Mouse (Mus musculus): ENCODE data around the gene Crb1.
"Not testable (repeated sequence)": the region's sequence is repeated elsewhere in the genome, so short reads cannot be mapped to it uniquely, and the experiment has no call there.

The Crb1 gene

GRCm38 (mm10) chr1:139328811-139329210 is 48.1 kb downstream of the Crb1 start:
- DNase-seq (ENCODE audit: low spot score in 2 of 2) = no peak

DNA sequence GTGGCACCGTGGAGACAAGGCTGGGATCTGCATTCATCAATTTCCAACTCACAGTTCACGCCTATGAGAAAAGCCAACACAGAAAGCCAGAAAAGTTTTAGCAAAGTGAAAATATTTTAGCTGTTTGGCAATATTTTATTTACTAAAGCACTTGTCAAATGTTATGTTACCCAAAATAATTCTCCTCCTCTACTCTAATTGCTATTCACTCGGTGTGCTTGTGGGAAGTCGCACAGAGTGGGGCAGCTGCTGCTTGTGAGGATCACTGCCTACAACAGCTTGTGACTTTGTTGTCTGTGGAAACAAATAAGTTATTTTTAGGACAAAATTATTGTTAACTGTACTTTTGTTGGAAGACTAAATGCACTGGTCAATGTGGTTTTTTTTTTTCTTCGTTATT is 48.6 kb downstream of the Crb1 start:
- DNase-seq (ENCODE audit: low spot score in 2 of 2) = no peak

DNA sequence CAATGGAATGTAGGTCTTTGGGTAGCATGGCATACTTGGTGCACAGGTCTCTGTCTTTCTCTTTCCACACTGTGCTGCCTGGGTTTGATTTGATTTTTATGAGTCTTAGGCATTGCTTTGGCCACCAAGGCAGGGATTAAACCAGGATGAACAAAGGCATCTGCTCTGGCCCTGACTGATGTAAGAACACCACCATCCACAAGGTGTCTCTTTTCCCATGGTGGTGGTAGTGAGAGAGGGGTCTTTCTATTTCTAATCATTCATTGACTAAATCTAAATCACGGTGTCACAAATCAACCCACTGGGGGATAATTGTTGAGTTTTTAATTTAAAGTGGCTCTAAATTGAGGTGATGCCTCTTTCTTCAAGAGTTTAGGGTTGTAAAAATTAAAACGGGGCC is 51.5 kb downstream of the Crb1 start:
- no peak for DNase-seq (ENCODE audit: low spot score in 2 of 2)

DNA sequence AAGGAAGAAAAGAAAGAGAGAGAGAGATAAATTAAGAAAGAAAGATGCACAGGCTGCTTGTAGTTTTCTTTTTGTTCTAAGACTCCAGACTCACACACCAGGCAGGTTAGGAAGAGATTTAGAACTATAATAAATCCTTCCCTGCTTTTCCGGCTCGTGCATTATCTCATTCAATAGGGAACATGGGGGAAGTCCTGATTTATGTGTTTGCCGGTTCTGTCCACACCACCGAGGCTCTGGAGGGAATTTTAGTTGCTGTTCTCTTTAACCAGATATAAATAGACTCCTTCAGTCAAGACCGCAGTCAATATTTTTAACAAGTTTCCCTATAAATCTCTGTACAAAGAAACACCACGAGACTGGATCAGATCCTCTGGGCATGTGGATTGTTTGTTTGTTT is 57.1 kb downstream of the Crb1 start:
- DNase-seq (ENCODE audit: low spot score in 2 of 2) = no peak

GRCm38 (mm10) chr1:139314297-139314874 is 62.5 kb downstream of the Crb1 start:
- DNase-seq (ENCODE audit: low spot score in 2 of 2) = no peak

GRCm38 (mm10) chr1:139308915-139309314 is 68.0 kb downstream of the Crb1 start:
- DNase-seq (ENCODE audit: low spot score in 2 of 2) = no peak

- DNase-seq (ENCODE audit: low spot score in 2 of 2) = not testable (repeated sequence)
Measured at GRCm38 (mm10) chr1:139302519-139302918, 74.4 kb downstream of the Crb1 start.

DNA sequence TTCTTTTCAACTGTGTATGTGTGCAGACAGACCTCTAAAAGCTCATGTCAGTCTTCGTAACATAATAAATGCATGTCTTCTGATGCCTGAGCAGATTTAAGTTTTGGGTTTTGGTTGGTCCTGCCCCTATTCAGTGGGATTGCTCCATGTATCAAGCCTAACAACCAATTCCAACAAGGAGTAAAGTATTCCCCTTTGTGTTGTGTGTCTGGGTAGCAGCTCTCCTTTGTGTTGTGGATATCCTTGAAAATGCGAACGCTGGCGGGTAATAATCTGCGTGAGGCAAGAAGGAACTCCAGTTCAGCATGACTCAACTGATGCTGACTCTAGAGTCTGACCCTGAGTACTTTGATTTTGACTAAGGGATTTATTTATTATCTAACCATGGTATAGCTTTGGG is 75.1 kb downstream of the Crb1 start:
- DNase-seq (ENCODE audit: low spot score in 2 of 2) = no peak

DNA sequence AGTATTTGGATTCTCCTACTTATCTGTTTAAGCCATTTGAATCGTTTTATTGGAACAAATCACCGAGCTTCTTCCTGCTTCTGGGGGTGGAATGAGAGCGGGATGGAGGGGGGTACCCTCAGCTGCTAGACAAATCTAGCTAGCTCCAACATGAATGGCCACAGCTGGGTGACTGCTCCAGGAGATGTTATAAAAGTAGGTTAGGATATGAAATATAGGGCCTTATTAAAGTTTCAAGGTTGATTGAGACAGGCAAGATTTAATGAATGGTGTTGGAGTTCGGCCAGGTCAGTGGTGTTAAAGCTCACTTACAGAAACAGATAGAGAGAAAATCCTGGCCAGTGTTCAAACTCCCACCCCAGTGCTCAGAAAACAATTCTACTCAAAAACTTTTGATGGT is 84.9 kb downstream of the Crb1 start:
- no peak for DNase-seq (ENCODE audit: low spot score in 2 of 2)

DNA sequence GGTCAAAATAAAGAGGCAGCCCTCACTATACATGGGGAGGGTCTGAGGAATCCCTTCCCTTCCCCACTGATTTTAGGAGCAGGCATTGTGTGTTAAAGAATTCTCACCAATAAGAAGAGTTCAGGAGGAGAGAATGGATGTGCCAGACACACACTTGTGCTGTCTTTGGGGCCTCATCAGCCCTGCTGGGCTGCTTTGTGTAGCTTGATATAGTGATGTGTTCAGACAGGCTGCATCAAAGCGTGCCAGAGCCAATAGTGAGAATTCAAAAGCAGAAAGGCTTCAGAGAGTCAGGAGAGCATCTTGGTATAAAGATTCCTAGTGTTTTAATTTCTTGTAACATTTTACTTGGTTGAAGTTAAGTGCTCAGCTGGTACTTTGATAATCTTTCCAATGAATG is 85.3 kb downstream of the Crb1 start:
- DNase-seq (ENCODE audit: low spot score in 2 of 2) = no peak

DNA sequence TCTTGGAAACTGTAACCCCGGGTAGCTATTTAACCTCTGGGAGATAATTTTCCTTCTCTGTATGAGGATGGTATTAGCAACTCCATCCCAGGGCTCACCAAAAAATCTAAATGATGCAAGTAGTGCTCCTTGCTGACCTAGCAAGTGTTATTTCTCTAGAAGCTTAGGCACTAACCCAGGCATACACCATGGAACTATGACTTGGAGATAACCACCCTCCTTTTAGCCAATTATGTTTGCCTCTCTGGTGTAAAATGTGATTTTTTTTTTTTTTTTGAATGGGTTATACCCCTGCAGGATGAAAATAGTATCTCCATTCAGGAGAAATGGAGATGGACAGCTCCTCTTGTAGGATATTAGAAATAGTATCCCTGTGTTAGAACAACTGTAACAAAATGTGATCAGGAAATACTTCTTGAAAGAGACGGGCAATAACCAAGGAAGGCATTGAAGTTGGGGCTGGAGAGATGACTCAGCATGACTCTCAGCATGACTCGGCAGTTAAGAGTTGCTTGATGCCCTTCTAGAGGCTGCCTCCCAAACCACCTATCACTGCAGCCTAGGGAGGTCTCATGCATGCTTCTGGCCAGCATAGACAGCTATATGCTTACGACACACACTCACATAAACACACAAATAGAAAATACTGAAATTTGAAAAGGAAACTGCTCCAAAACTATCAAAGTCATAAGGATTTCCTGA is 100.1 kb downstream of the Crb1 start:
- no peak for DNase-seq (ENCODE audit: low spot score in 2 of 2)

GRCm38 (mm10) chr1:139267844-139268243 is 109.1 kb downstream of the Crb1 start:
- DNase-seq (ENCODE audit: low spot score in 2 of 2) = no peak

GRCm38 (mm10) chr1:139264245-139264644 is 112.7 kb downstream of the Crb1 start:
- DNase-seq (ENCODE audit: low spot score in 2 of 2) = no peak

- DNase-seq (ENCODE audit: low spot score in 2 of 2) = no peak
Measured at GRCm38 (mm10) chr1:139263158-139263557, 113.7 kb downstream of the Crb1 start.

GRCm38 (mm10) chr1:139255581-139255980 is 121.3 kb downstream of the Crb1 start:
- DNase-seq (ENCODE audit: low spot score in 2 of 2) = no peak

DNA sequence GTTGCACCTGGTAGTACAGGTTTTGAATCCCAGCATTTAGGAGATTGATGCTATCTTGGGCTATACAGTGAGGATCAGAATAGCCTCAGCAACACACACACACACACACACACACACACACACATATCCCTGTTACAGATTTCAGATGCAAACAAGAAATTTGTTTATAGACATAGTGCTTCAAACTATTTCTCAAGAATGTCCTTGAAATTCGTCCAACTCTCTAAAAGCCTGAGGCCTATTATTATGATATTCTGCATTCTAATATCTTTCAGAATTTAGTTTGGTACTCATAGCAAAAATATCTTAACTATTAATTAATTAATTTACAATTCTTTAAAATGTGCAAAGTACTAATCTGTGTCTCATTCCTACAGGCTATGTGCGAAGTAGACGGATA is 124.9 kb downstream of the Crb1 start:
- no peak for DNase-seq (ENCODE audit: low spot score in 2 of 2)

DNA sequence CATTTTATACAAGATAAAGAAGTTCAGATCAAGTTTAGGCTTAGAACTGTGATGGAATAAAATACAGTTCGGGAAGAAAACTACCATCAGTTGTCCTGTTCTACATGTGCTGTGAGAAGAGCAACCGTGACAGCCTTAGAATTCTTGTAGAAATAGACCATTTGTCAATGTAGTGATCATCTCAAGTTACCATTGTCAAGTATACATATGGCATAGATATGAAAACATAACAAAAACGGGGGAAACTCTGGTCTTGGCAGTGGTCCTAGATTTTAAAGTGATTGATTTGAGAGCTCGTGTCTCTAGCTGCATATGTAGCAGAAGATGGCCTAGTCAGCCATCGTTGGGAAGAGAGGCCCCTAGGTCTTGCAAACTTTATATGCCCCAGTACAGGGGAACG is 127.7 kb downstream of the Crb1 start:
- no peak for DNase-seq (ENCODE audit: low spot score in 2 of 2)

DNA sequence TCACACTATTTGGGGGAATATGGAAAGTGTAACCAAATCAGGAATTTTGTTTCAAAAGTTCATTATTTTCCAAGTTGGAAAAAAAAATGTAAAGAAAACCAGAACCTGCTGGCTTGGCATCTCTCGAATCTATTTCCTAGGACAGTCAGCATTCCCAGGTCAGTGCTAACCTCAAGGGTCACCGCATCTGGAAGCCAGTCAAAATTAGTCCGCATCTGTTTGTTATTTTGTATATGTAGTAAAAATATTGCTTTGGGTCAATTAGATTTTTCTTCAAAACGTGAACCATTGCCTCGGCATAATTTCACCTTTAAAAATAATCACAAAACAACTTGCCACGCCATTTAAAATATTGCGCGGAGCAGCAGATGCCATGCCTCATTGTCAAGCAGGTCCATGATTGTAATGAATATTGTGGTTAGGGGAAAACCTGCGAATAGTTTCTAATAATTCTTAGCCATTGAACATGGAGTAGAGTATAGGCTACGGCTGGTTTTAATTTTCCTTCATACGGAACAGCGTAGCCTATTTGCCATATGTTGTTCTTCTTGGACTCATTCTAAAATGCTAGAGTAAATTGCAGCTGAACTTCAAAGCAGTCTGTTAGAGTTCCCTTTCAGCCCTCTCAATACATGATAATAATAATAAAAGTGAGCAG is 130.0 kb downstream of the Crb1 start:
- no peak for DNase-seq (ENCODE audit: low spot score in 2 of 2)

DNA sequence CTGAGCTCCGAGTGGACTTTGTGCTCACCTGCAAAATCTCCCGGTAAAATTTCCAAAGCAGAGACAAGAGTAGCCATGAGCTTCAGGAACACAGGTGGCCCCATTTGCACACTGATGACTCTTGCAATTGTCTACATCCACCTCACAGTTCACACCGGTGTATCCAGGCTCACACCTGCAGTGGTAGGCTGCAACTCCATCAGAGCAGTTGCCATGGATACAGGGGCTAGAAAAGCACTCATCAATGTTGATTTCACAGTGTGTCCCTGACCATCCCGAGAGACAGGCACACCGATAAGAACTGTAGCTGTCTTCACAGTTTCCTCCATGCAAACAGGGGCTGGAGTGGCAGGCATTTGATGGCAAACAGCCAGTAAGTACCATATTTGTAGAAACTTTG is 140.1 kb downstream of the Crb1 start:
- DNase-seq (ENCODE audit: low spot score in 2 of 2) = no peak

- DNase-seq (ENCODE audit: low spot score in 2 of 2) = no peak
Measured at GRCm38 (mm10) chr1:139234611-139235568, 142.0 kb downstream of the Crb1 start.

GRCm38 (mm10) chr1:139232636-139233035 is 144.3 kb downstream of the Crb1 start:
- no peak for DNase-seq (ENCODE audit: low spot score in 2 of 2)

- no peak for DNase-seq (ENCODE audit: low spot score in 2 of 2)
Measured at GRCm38 (mm10) chr1:139224309-139224949, 152.5 kb downstream of the Crb1 start.

All from urinary bladder, adult 18-20 months (tissue).